23 mouse cellular contexts compared by ENCODE assay signal in the genomic region with DNA sequence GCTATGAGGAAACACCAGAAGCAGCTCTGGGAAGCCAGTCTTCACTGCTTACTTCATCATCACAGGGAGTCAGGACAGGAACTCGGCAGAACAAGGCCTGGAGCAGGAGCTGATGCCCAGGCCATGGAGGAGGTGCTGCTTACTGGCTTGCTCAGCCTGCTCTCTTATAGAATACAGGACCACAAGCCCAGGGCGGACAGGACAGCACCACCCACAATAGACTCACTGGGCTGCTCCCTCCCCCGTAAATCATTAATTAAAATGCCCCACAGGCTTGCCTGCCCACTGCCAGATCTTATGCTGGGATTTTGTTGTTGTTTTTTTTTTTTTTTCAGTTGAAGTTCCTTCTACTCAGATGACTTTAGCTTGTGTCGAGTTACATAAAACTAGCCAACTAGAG. TPM values are rescaled to one million over a fixed set of nuclear protein-coding genes. Genes with fewer than 3 reads are reported as not detected.
A peak's percentile ranks its signal among the peaks of the same experiment; 100 is the strongest.
DNase-seq lines count a peak whose midpoint lies in the region; ATAC-seq and TF ChIP-seq lines count a peak whose summit lies in the region.
"Had no signal": no experiment of that assay in that cellular context is flagged by ENCODE, and none has a peak within 500 bp of the region (broad histone marks: within the 10 kb centered on the region; RNA-seq: fewer than 3 reads in every experiment).

No protein-coding gene starts in this region.

- DNase-seq in kidney, postnatal 10 days = peak; percentile 47
- no peak for DNase-seq in layer of hippocampus, adult 9-10 months (ENCODE audit: low spot score)
- no peak for DNase-seq in left cerebral cortex, adult 8-10 months (ENCODE audit: low spot score in 2 of 2)
- DNase-seq in thymus, postnatal 4 days = no peak
- DNase-seq: adrenal gland, postnatal 10 days; cerebellum, adult 2 months; cerebellum, postnatal 25 days; heart, postnatal 4 days; lung, adult 18-20 months; lung, postnatal 14 days; right cerebral cortex, postnatal 14 days had no signal

- H3K27me3 ChIP-seq in intestine, embryonic 16.5 days (replicated peaks; ENCODE audit: control insufficient read depth, insufficient read depth, low read length) = no peaks in the 10 kb centered on the region
- no peaks in the 10 kb centered on the region for H3K27me3 ChIP-seq in intestine, postnatal 0 days (replicated peaks; ENCODE audit: control insufficient read depth, insufficient read depth, low read length)
- H3K27me3 ChIP-seq in liver, embryonic 16.5 days (ENCODE audit: control insufficient read depth, insufficient read depth, low read depth, low read length) = no peaks in the 10 kb centered on the region
- H3K27me3 ChIP-seq: embryonic facial prominence, embryonic 12.5 days; forebrain, embryonic 12.5 days; hindbrain, embryonic 15.5 days; limb, embryonic 12.5 days; megakaryocyte, embryonic 14.5 days; midbrain, embryonic 13.5 days had no signal

- no peak for TF ChIP-seq CTCF in intestine, postnatal 0 days (IDR thresholded peaks at IDR 0.05; ENCODE audit: low read depth)

- no peak for ATAC-seq in intestine, embryonic 16.5 days
- no peak for ATAC-seq in intestine, postnatal 0 days
- peak; percentile 54 for ATAC-seq in granulocyte monocyte progenitor cell, adult 5-6 weeks (replicated peaks; ENCODE audit: poor library complexity, severe bottlenecking)
- ATAC-seq in liver, embryonic 16.5 days (ENCODE audit: low read depth) = no peak
- ATAC-seq: midbrain, embryonic 13.5 days had no signal

- H3K4me3 ChIP-seq in intestine, embryonic 16.5 days (ENCODE audit: low read length) = no peak overlapping the region
- no peak overlapping the region for H3K4me3 ChIP-seq in intestine, postnatal 0 days (ENCODE audit: low read depth, low read length)
- no peak overlapping the region for H3K4me3 ChIP-seq in liver, embryonic 16.5 days (ENCODE audit: low read depth, low read length)
- H3K4me3 ChIP-seq: embryonic facial prominence, embryonic 12.5 days; forebrain, embryonic 12.5 days; heart, embryonic 10.5 days; hindbrain, embryonic 15.5 days; limb, embryonic 12.5 days; midbrain, embryonic 13.5 days had no signal

- H3K4me2 ChIP-seq in intestine, embryonic 16.5 days (ENCODE audit: low read depth, low read length) = no peak overlapping the region
- no peak overlapping the region for H3K4me2 ChIP-seq in intestine, postnatal 0 days (replicated peaks; ENCODE audit: low read depth)
- no peak overlapping the region for H3K4me2 ChIP-seq in liver, embryonic 16.5 days (ENCODE audit: low read depth, low read length)
- H3K4me2 ChIP-seq: embryonic facial prominence, embryonic 12.5 days; forebrain, embryonic 12.5 days; hindbrain, embryonic 15.5 days; limb, embryonic 12.5 days; midbrain, embryonic 13.5 days had no signal

- 0 out of 2 replicates have a peak overlapping the region, but pooled peaks have one; percentile 15 for H3K27ac ChIP-seq in intestine, embryonic 16.5 days (ENCODE audit: low read length)
- H3K27ac ChIP-seq in intestine, postnatal 0 days (ENCODE audit: low read depth, low read length) = no peak overlapping the region
- H3K27ac ChIP-seq in liver, embryonic 16.5 days (ENCODE audit: low read length) = peak overlapping the region; percentile 46; the same call in 1 of the 2 replicates
- H3K27ac ChIP-seq: embryonic facial prominence, embryonic 12.5 days; forebrain, embryonic 12.5 days; heart, embryonic 10.5 days; hindbrain, embryonic 15.5 days; limb, embryonic 12.5 days; midbrain, embryonic 13.5 days had no signal

- no peaks in the 10 kb centered on the region for H3K36me3 ChIP-seq in intestine, embryonic 16.5 days (ENCODE audit: control insufficient read depth, insufficient read depth, low read length)
- H3K36me3 ChIP-seq in intestine, postnatal 0 days (ENCODE audit: control insufficient read depth, insufficient read depth) = no peaks in the 10 kb centered on the region
- no peaks in the 10 kb centered on the region for H3K36me3 ChIP-seq in liver, embryonic 16.5 days (ENCODE audit: control insufficient read depth, insufficient read depth)
- H3K36me3 ChIP-seq: embryonic facial prominence, embryonic 12.5 days; forebrain, embryonic 12.5 days; heart, embryonic 10.5 days; hindbrain, embryonic 15.5 days; limb, embryonic 12.5 days; midbrain, embryonic 13.5 days had no signal

- 65% methylated on average over 4 of the region's 4 CpGs for WGBS in intestine, embryonic 16.5 days
- 57% methylated on average over 4 of the region's 4 CpGs for WGBS in intestine, postnatal 0 days
- WGBS in liver, embryonic 16.5 days (ENCODE audit: insufficient replicate concordance) = 58% methylated on average over 4 of the region's 4 CpGs

- no peaks in the 10 kb centered on the region for H3K9me3 ChIP-seq in intestine, embryonic 16.5 days (ENCODE audit: control insufficient read depth, low read length)
- H3K9me3 ChIP-seq in intestine, postnatal 0 days (ENCODE audit: control insufficient read depth) = no peaks in the 10 kb centered on the region
- no peaks in the 10 kb centered on the region for H3K9me3 ChIP-seq in liver, embryonic 16.5 days (replicated peaks; ENCODE audit: control insufficient read depth, low read length)
- H3K9me3 ChIP-seq: embryonic facial prominence, embryonic 12.5 days; forebrain, embryonic 12.5 days; heart, embryonic 10.5 days; hindbrain, embryonic 15.5 days; limb, embryonic 12.5 days; megakaryocyte, embryonic 14.5 days; midbrain, embryonic 13.5 days had no signal

- no peak overlapping the region for H3K9ac ChIP-seq in intestine, embryonic 16.5 days (ENCODE audit: low read depth, low read length)
- H3K9ac ChIP-seq in intestine, postnatal 0 days (ENCODE audit: low read depth, low read length) = no peak overlapping the region
- H3K9ac ChIP-seq in liver, embryonic 16.5 days (ENCODE audit: low read depth, low read length) = no peak overlapping the region
- H3K9ac ChIP-seq: embryonic facial prominence, embryonic 12.5 days; forebrain, embryonic 12.5 days; hindbrain, embryonic 15.5 days; limb, embryonic 12.5 days; midbrain, embryonic 13.5 days had no signal

- H3K4me1 ChIP-seq in intestine, embryonic 16.5 days (ENCODE audit: control insufficient read depth, insufficient read depth, low read length) = peaks cover 26% of the 10 kb centered on the region
- peaks cover 4% of the 10 kb centered on the region for H3K4me1 ChIP-seq in intestine, postnatal 0 days (replicated peaks; ENCODE audit: control insufficient read depth, insufficient read depth, low read length)
- H3K4me1 ChIP-seq in liver, embryonic 16.5 days (ENCODE audit: control insufficient read depth, low read depth, low read length) = peaks cover 11% of the 10 kb centered on the region

RNA-seq across cellular contexts. Expression of a gene that starts 15.5 kb away (rescaled TPM):
- polyA plus RNA-seq in intestine, embryonic 16.5 days (2015; fragmentation: Nextera tagmentation; extraction: Ambion mirVana) = 5.8 TPM in 2 replicates
- polyA plus RNA-seq in intestine, postnatal 0 days (2015; fragmentation: Nextera tagmentation; extraction: Ambion mirVana) = 3.5 and 5.3 TPM in 2 replicates
- 2.6 and 6.4 TPM in 2 replicates for total RNA-seq in granulocyte monocyte progenitor cell, adult 5-6 weeks (2014; fragmentation: Nextera tagmentation)
- total RNA-seq in granulocyte monocyte progenitor cell, adult 5-6 weeks (2017) = 1.3 and 3.4 TPM in 2 replicates
- 5.2 and 5.7 TPM in 2 replicates for polyA plus RNA-seq in liver, embryonic 16.5 days (2015; fragmentation: Nextera tagmentation; extraction: Ambion mirVana)
- total RNA-seq in left cerebral cortex, adult 8-10 months (2022) = 10 to 100 TPM; 13.4 to 18.1 (median 16.5) TPM
- total RNA-seq: monocyte, adult 5-6 weeks had no signal

RNA-seq across cellular contexts. Expression of a gene that starts 23.1 kb away (rescaled TPM):
- 2.2 and 2.3 TPM in 2 replicates for polyA plus RNA-seq in intestine, embryonic 16.5 days (2015; fragmentation: Nextera tagmentation; extraction: Ambion mirVana)
- 0.80 and 1.0 TPM in 2 replicates for polyA plus RNA-seq in intestine, postnatal 0 days (2015; fragmentation: Nextera tagmentation; extraction: Ambion mirVana)
- total RNA-seq in granulocyte monocyte progenitor cell, adult 5-6 weeks (2014; fragmentation: Nextera tagmentation) = 58.4 and 94.0 TPM in 2 replicates
- total RNA-seq in granulocyte monocyte progenitor cell, adult 5-6 weeks (2017) = 21.3 and 31.0 TPM in 2 replicates
- polyA plus RNA-seq in liver, embryonic 16.5 days (2015; fragmentation: Nextera tagmentation; extraction: Ambion mirVana) = 5.2 and 6.3 TPM in 2 replicates
- total RNA-seq in left cerebral cortex, adult 8-10 months (2022) = 100 to 1,000 TPM in 3 of 4 experiments, 10 to 100 TPM in 1; 81.7 to 115 (median 108) TPM

RNA-seq across cellular contexts. Expression of a gene that starts 31.7 kb away (rescaled TPM):
- polyA plus RNA-seq in intestine, embryonic 16.5 days (2015; fragmentation: Nextera tagmentation; extraction: Ambion mirVana) = 4.2 and 4.6 TPM in 2 replicates
- 4.6 and 6.0 TPM in 2 replicates for polyA plus RNA-seq in intestine, postnatal 0 days (2015; fragmentation: Nextera tagmentation; extraction: Ambion mirVana)
- 9.7 and 13.5 TPM in 2 replicates for total RNA-seq in granulocyte monocyte progenitor cell, adult 5-6 weeks (2014; fragmentation: Nextera tagmentation)
- total RNA-seq in granulocyte monocyte progenitor cell, adult 5-6 weeks (2017) = 28.7 and 31.0 TPM in 2 replicates
- polyA plus RNA-seq in liver, embryonic 16.5 days (2015; fragmentation: Nextera tagmentation; extraction: Ambion mirVana) = 1.7 and 1.9 TPM in 2 replicates
- total RNA-seq in left cerebral cortex, adult 8-10 months (2022) = 10 to 100 TPM; 34.4 to 38.5 (median 35.6) TPM

RNA-seq across cellular contexts. Expression of a gene that starts 46.3 kb away (rescaled TPM):
- 30.4 and 32.5 TPM in 2 replicates for polyA plus RNA-seq in intestine, embryonic 16.5 days (2015; fragmentation: Nextera tagmentation; extraction: Ambion mirVana)
- 74.7 and 75.9 TPM in 2 replicates for polyA plus RNA-seq in intestine, postnatal 0 days (2015; fragmentation: Nextera tagmentation; extraction: Ambion mirVana)
- 4.8 and 9.6 TPM in 2 replicates for total RNA-seq in granulocyte monocyte progenitor cell, adult 5-6 weeks (2014; fragmentation: Nextera tagmentation)
- total RNA-seq in granulocyte monocyte progenitor cell, adult 5-6 weeks (2017) = 5.8 and 10.7 TPM in 2 replicates
- polyA plus RNA-seq in liver, embryonic 16.5 days (2015; fragmentation: Nextera tagmentation; extraction: Ambion mirVana) = 51.3 and 54.4 TPM in 2 replicates
- 10 to 100 TPM; 82.6 to 93.2 (median 88.7) TPM for total RNA-seq in left cerebral cortex, adult 8-10 months (2022)

RNA-seq across cellular contexts. Expression of a gene that starts 46.3 kb away (rescaled TPM):
- polyA plus RNA-seq in intestine, embryonic 16.5 days (2015; fragmentation: Nextera tagmentation; extraction: Ambion mirVana) = 2.1 and 2.3 TPM in 2 replicates
- polyA plus RNA-seq in intestine, postnatal 0 days (2015; fragmentation: Nextera tagmentation; extraction: Ambion mirVana) = 1.0 and 1.5 TPM in 2 replicates
- total RNA-seq in granulocyte monocyte progenitor cell, adult 5-6 weeks (2014; fragmentation: Nextera tagmentation) = 0.41 TPM in 1 of 2 replicates, not detected in the other
- 3.2 TPM in 1 of 2 replicates, not detected in the other for total RNA-seq in granulocyte monocyte progenitor cell, adult 5-6 weeks (2017)
- polyA plus RNA-seq in liver, embryonic 16.5 days (2015; fragmentation: Nextera tagmentation; extraction: Ambion mirVana) = 0.40 and 0.58 TPM in 2 replicates
- total RNA-seq in left cerebral cortex, adult 8-10 months (2022) = 10 to 100 TPM; 17.5 to 20.3 (median 18.0) TPM
- total RNA-seq: monocyte, adult 5-6 weeks had no signal
